Mouse (Mus musculus) C2C12 (cell line): ENCODE results near the gene Lrp2.

Source experiments
- CEBPB ChIP-seq: IDR thresholded peaks from one replicate; pipeline ENCODE4 v1.6.1; 2011; ENCODE audit warnings: low read depth, mild to moderate bottlenecking, control low read depth, moderate library complexity
- CTCF ChIP-seq: IDR thresholded peaks from one replicate; pipeline ENCODE4 v1.5.1; 2011; ENCODE audit not compliant: control insufficient read depth, insufficient read depth, insufficient read length
- FOSL1 ChIP-seq: IDR thresholded peaks from one replicate; pipeline ENCODE4 v1.8.0; 2011; ENCODE audit warnings: mild to moderate bottlenecking, low read length; ENCODE audit not compliant: poor library complexity, insufficient read depth, severe bottlenecking
- MAX ChIP-seq: IDR thresholded peaks from one replicate; pipeline ENCODE4 v1.6.1; 2011; ENCODE audit warnings: mild to moderate bottlenecking, control low read depth
- MYOD1 ChIP-seq: IDR thresholded peaks from one replicate; pipeline ENCODE4 v1.6.1; 2011; ENCODE audit warnings: low read depth; ENCODE audit not compliant: control insufficient read depth, insufficient read length
- MYOG ChIP-seq: IDR thresholded peaks from one replicate; pipeline ENCODE4 v1.6.1; 2011; ENCODE audit not compliant: control insufficient read depth, insufficient read length; ENCODE audit errors: extremely low read depth
- USF1 ChIP-seq: IDR thresholded peaks from one replicate; pipeline ENCODE4 v1.6.1; 2011; ENCODE audit warnings: low read depth, mild to moderate bottlenecking, control low read depth, moderate library complexity

GRCm38 (mm10) chr2:69546823-69547222, 39.0 kb downstream of the Lrp2 start:
- no peak for TF ChIP-seq CTCF
- TF ChIP-seq FOSL1 = no peak
- no peak for TF ChIP-seq CEBPB
- no peak for TF ChIP-seq MYOD1
- TF ChIP-seq MAX = no peak
- no peak for TF ChIP-seq USF1
- no peak for TF ChIP-seq MYOG
